Mouse (Mus musculus) layer of hippocampus, postnatal 10 days (tissue): ENCODE measurements around the gene Magi1. TPM values are rescaled to one million over a fixed set of nuclear protein-coding genes. Genes with fewer than 3 reads are reported as not detected.

ENCODE experiments used
- DNase-seq, 2 experiments: peaks; one replicate each; pipeline ENCODE4 v3.0.0; 2021; ENCODE audit warnings: low spot score in 2 of 2
- long read RNA-seq: library from polyadenylated mRNA; stranded (forward); transcript quantifications from one replicate; pipeline ENCODE4 v2.0.0, GENCODE M21; 2023
- total RNA-seq, 2 experiments: library from RNA; stranded (reverse); gene quantifications; 2 replicates each; pipeline ENCODE4 v1.2.3; 2021

Magi1 gene
- 10 to 100 TPM; 51.2 to 65.8 TPM for total RNA-seq
- long read RNA-seq, partial matches to known transcripts: 5 of 21 reads
- long read RNA-seq, other reads (novel, unspliced or antisense): 16 of 21 reads

- peak; percentile 89 to 93 for DNase-seq
These were observed at the start of gene Magi1 for GRCm38 (mm10) chr6:94283318-94284061. Gene Magi1, minus strand, starts transcription at chr6:94283917.

- no peak for DNase-seq
These were observed 43.4 kb upstream of the Magi1 start for GRCm38 (mm10) chr6:94327143-94327542.

- no peak for DNase-seq
These were observed 33.2 kb upstream of the Magi1 start for GRCm38 (mm10) chr6:94316886-94317285.

GRCm38 (mm10) chr6:94312285-94312684 lies 28.6 kb upstream of the Magi1 start:
- DNase-seq: no peak

DNA sequence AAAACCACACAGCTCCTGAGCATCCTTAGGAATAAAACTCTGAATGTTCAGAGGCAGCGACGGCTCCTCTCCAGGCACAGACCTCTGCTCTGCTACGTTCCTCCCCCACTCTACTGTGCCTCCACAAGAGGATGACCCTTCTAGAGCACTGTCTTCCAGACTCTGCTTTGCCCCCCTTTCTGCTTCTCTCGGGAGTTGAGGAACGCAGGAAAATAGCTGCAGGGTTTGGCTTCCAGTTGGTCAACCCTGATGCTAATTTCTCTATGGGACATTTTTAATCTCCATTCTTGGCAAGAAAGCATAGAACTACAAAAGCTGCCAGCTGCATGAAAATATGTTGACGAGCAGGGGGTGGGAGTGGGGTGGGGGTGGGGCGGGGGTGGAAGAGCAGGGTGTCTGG lies 24.8 kb upstream of the Magi1 start:
- DNase-seq: peak in 1 of 2 experiments; percentile 13

- no peak for DNase-seq
These were observed 19.8 kb upstream of the Magi1 start for GRCm38 (mm10) chr6:94303512-94303911.

DNA sequence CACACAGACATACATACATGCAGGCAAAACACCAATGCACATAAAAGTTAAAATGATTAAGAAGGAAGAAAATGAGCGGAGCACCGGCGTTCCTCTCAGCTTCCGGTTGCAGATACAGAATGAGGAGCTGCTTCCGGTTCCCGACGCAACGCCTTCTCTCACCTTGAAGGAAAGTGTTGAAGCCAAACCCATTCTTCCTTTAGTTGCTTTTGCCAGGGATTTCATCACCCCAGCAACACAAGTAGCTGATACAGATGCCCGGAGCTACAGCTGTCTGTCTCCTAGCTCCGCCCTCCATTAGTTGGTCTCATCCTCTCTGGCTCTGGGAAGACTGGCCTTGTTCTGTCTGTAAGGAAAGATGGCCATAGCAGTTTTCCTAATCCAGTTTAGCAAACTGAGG lies 18.1 kb upstream of the Magi1 start:
- DNase-seq: no peak

DNA sequence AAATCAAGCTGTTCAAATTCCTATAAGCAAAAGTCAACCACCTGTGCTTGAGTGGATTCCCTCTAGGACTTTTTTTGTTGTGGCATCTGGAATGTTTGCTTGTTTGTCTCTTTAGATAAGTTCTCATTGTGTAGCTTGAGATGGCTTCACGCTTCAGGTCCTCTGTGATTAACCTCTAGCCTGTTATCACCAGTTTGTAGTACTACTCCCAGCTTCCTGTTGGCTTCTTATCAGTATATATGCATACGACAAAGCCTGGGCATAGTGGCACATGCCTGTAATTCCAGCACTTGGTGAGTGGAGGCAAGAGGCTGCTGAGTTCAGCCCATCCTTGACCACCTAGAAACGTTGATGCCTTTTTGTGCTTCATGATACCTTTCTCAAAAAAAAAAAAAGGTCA lies 16.8 kb upstream of the Magi1 start:
- no peak for DNase-seq

GRCm38 (mm10) chr6:94287387-94287786 lies 3.7 kb upstream of the Magi1 start:
- no peak for DNase-seq

DNA sequence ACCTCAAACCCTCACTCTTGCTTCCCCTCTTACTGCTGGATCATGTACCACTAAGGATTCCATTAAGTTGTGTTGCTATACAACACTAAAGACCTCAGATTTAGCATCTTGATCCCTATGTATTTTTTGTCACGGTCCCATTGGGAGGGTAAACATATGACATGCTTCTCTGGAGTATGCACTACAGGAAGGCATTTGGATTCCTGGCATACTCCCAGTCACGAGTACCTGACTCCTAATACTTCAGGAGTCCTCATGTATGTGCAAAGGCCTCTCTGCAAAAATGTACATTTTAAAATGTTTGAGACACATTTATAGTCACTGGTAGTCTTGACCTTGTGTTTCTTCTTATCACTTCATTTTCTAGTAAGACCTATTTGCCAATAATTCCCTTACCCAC lies 2.8 kb upstream of the Magi1 start:
- DNase-seq: no peak

DNA sequence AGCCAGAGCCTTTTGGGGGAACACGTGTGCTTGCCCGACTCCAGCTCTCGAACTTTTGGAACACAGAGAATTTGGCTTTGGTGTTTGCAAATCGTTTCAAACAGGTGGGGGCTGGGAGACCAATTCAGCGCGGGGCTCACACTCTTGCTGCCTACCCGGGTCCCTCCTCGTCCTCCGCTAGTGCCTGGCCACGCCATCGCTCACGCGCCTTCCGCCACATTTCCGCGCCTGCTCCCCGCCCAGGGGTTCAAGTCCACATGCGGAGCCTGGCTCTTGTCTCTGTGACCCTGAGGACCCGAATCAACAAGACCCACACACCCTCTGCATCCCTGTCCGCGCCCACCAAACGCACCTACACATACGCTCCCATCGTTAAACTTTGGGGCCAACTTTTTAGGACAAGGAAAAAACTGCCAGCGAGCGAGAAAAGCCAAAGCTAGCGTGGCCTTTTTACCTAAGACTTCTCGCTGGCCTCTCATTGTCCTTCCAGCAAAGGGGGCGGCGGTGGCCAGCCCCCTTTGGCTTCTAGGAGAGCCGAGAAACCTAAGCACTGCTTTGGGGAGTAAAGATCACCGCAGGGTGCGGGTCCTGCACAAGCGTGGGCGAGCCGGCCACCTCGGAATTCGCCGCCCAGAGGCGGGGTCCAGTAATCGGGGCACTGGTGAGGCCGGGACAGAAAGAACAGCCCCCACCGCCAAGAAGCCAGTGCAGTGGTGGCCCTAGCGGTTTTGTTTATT lies 540 bp upstream of the Magi1 start:
- DNase-seq: peak; percentile 13 to 29

DNA sequence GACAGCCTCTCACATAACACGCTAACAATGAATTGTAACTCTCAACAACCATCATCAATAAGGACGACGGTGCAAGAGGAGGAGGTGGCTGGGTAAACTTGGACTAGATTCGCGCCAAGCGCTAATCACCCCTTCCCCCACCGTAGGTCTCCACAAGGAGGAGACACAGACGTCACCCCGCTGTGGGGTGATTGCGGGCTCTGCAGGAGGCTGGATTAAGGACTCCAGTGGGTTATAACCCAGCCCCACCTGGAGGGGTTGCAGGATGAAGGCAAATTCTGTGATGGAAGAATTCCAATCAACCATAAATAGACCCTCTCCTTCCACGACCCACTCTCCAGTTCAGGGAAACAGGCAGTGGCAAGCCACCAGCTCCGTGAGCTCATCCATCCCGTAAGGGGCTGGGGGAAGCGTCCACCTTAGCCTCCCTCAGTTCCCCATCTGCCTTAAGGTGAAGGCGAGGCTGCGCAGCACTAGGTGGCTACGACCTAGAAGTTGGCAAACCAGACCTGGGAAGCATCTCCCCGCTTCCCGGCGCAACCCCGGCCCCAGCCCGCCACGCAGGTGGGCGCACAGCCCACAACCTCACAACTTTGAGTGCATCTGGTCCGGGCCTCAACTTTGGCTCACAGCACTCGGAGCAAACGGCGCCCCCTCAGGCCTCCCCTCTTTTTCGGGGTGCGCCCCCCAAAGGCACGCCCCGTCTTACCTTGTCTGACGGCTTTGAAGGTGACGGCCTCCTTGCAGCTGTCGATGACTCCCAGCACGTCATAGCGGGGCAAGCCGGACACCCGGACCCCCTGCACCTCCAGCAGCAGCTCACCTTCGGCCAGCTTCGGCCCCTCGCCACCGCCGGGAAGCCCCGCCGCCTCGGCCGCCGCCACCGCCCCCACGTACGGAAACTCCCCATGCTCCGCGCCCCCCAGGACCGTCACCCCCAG lies 1.1 kb downstream of the Magi1 start:
- peak; percentile 25 to 30 for DNase-seq

DNA sequence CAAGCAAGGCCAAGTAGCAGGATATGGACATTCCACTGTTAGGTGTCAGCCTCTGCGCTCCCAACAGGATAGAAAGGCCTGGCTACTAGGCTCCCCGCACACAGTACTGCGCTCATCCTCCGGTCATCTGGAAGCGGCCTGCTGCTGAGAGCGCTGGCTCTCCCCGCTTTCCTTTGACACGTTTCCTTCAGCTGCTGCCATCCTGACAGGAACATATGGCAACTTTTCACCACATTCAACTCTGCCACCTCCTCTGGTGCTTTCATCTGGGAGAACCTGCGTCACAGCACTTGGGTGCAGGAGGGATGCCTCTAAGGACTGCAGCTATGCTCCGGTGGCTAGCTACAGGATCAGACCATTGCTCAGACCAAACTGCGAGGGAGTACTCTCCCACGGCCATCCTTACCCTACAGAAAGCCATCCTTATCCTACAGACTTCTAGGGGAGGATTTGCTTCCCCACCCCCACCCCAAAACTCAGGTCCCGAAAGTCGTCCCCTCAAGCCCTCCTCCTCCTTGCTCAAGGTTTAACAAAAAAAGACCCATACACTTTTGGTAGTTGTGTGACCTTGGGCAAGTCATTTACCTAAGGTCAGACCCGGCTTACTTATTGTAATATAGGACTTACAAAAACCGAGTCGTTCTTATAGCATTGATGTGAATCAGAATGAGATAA lies 2.0 kb downstream of the Magi1 start:
- no peak for DNase-seq

GRCm38 (mm10) chr6:94273941-94274340 lies 9.8 kb downstream of the Magi1 start:
- no peak for DNase-seq

DNA sequence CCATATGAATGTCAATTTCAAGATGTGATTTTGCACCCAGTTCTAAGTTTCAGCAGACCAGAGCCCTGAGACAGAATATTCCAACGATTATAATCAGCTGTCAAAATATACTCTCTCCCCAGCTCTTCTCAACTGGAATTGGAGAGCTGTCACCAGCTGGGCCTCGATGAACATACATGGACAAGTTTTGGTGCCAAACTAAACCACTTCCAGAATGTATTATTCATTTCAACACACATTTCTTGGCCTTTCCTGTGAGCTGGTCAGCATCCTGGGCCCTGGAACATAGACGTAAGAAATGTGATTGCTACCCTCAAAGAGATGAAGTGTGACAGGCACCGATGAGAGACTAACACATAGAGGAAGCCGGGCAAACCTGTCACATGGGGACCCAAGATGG lies 13.7 kb downstream of the Magi1 start:
- DNase-seq: no peak

- DNase-seq: no peak
These were observed 14.5 kb downstream of the Magi1 start for GRCm38 (mm10) chr6:94269174-94269573.

DNA sequence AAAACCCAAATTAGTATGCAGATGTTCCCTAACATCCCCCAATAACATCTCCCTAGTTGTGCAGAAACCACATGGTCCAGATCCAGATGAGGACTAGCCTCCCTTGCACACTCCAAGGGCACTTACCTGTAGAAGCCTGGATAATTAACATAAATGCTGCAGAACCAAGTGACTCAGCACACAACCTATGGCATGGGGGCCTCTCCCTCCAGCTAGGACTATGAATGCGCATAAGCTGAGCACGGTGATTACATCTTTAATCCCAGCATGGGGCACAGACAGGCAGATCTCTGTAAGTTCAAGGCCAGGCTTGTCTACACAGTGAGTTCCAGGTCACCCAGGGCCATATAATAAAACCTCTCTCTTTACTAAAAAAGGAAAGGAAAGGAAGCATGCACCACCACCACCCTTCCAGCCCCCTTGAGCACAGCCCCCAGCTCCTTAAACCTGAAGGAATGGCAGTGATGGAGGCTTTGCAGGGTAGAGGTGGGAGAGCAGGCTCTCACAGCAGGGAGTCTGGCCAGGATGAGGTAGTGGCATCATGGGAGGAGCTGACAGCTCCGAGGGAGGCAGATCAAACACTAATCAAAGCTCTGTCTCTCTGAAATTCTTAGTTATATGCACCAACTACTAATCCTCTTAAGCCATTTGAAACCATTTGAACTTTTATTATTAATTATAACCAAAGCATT lies 18.3 kb downstream of the Magi1 start:
- no peak for DNase-seq

DNA sequence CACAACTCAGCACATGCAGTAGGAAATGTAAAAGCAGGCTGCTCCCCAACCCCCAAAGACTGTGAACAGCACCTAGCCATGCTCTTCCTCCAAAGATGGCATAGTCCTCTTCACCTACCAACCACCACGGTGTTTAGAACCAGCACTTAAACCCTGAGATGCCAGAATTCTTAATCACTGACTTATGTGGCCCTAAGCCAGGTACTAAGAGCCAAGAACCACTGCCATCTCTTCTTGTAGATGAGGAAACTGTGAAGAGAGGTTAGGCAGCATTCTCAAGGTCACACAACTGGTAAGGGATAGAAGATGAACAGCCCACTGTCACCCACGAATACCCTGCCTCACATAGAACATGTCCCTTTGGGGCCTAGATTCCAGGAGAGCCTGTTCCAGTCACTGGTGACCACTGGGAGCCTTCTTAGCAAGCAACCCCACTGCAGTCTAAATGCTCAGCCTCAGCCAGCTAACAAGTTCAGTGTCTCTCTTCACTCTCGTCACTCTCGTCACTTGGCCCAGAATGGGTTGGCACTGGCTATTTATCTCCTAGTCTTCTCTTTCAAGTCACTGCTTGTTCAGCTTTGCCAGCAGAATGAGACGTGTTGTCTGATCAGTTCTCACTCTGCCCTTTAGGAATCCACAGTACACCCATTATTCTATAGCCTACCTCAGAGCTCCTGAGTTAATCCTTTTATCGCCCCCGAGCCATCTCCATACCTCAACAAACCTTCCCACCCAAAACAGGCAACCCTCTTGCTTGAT lies 19.4 kb downstream of the Magi1 start:
- no peak for DNase-seq

GRCm38 (mm10) chr6:94260831-94261230 lies 22.9 kb downstream of the Magi1 start:
- DNase-seq: no peak

GRCm38 (mm10) chr6:94259981-94260380 lies 23.7 kb downstream of the Magi1 start:
- DNase-seq: no peak
